Mouse (Mus musculus): ENCODE results near the gene Nsrp1. TPM values are rescaled to one million over a fixed set of nuclear protein-coding genes. Genes with fewer than 3 reads are reported as not detected.
A peak's percentile ranks its signal among the peaks of the same experiment; 100 is the strongest.

The Nsrp1 gene
- total RNA-seq, 2 experiments from 2014 or later = 18.7 to 20.9 TPM

GRCm38 (mm10) chr11:76997916-76998704, 80.1 kb downstream of the Nsrp1 start, which contains the start of gene Slc6a4:
Slc6a4 (plus strand) TSS chr11:76998603.
- intact Hi-C loops (cut with DNase I) = loop anchor here (2.0 to 10.0 kb wide), 3 partner anchors 74 to 317 kb away; no protein-coding TSS in a partner anchor
- peak in 1 of 2 experiments; percentile 8 for DNase-seq (ENCODE audit: low spot score in 2 of 2)

GRCm38 (mm10) chr11:76997305-76997704, 80.9 kb downstream of the Nsrp1 start:
- DNase-seq (ENCODE audit: low spot score in 2 of 2) = peak; percentile 58 to 64
- intact Hi-C loops (cut with DNase I) = loop anchor here (2.0 to 10.0 kb wide), 3 partner anchors 75 to 317 kb away; no protein-coding TSS in a partner anchor

DNA sequence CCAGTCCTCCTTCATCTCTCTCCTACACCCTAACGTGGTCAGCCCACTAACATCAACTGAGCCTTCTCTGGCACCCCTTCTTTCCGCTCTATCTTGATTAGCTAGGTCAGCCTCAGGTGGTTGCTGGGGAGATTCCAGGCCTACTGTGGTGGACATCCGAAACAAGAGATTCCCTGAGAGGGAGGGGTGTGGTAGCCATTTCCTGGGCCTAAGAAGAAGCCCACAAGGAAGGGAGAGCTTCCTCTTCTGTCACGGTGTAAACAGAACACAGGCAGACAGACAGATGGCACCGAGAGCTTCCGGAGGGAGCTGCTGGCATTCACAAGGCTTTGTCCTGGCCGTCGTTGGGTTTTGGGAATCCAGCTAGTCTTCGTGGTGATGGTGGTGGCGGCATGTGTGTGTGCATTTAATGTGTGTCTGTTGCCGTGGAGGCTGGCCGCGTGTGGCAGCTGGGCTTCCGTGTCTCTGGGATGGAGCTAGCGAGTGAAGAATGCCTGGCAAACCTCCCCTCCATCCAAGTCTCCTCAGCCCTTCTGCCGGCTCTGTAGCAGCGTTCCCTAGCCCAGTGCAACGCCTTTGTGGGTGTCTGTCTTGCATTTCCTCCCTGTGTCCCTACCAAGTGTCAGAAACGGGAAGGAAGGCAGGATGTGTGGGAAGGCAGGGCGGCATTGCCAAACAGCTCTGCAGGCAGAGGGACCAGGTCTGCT, 82.1 kb downstream of the Nsrp1 start:
- DNase-seq (ENCODE audit: low spot score in 2 of 2) = peak in 1 of 2 experiments; percentile 13
- intact Hi-C loops (cut with DNase I) = loop anchor here (2.0 to 10.0 kb wide), 3 partner anchors 76 to 319 kb away; no protein-coding TSS in a partner anchor

Small RNAs within 50 kb of the gene (microRNA-seq; reads per million reads assigned to microRNA genes)
- 2,105 to 2,955 reads per million in 2 experiments for gene Mir423

Other genes with a start within 250 kb of the Nsrp1 start
- gene Cpd, start 231.4 kb downstream of the Nsrp1 start, total RNA-seq (2021) = 10 to 100 TPM; 56.6 to 57.2 TPM
- gene Tmigd1, start 176.3 kb downstream of the Nsrp1 start, total RNA-seq (2021) = not detected
- gene Blmh, start 153.6 kb downstream of the Nsrp1 start, total RNA-seq (2021) = 10 to 100 TPM; 59.3 to 64.7 TPM
- gene Slc6a4, start 79.8 kb downstream of the Nsrp1 start, total RNA-seq (2021) = not detected
- gene Efcab5, start 110.5 kb upstream of the Nsrp1 start, total RNA-seq (2021) = 1 to 10 TPM; 2.8 to 3.2 TPM
- gene Ssh2, start 137.9 kb upstream of the Nsrp1 start, total RNA-seq (2021) = 10 to 100 TPM; 34.8 to 37.1 TPM

Data from left cerebral cortex, postnatal 25 days (tissue).